Mouse (Mus musculus) liver, embryonic 11.5 days (tissue): ENCODE data around the gene Tnfrsf8. TPM values are rescaled to one million over a fixed set of nuclear protein-coding genes. Genes with fewer than 3 reads are reported as not detected.

Experiments
- ATAC-seq: fragments of 200-750 bp; cut with Nextera tagmentation; replicated peaks from 2 replicates; pipeline ENCODE4 v1.8.0; 2017; ENCODE audit warnings: moderate number of reproducible peaks, mild to moderate bottlenecking, moderate TSS enrichment, moderate library complexity; ENCODE audit not compliant: low FRiP score
- DNase-seq: peaks from one replicate; pipeline ENCODE4 v3.0.0-alpha.2; 2017; ENCODE audit warnings: low spot score
- H3K27ac ChIP-seq: fragments of 300-500 bp; sonication (generic); 2 replicates; pipeline ENCODE4 v1.5.1; 2014; ENCODE audit warnings: mild to moderate bottlenecking, low read depth, low read length, control low read depth
- H3K27me3 ChIP-seq: fragments of 300-500 bp; sonication (generic); replicated peaks from 2 replicates; pipeline ENCODE4 v1.6.1; 2014; ENCODE audit warnings: low read length, mixed read lengths; ENCODE audit not compliant: control insufficient read depth, insufficient read depth
- H3K36me3 ChIP-seq: fragments of 300-500 bp; sonication (generic); 2 replicates; pipeline ENCODE4 v1.6.1; 2014; ENCODE audit warnings: mild to moderate bottlenecking, low read length, moderate library complexity, mixed read lengths; ENCODE audit not compliant: control insufficient read depth, insufficient read depth
- H3K4me1 ChIP-seq: fragments of 300-500 bp; sonication (generic); replicated peaks from 2 replicates; pipeline ENCODE4 v1.6.1; 2014; ENCODE audit warnings: low read length, mixed read lengths; ENCODE audit not compliant: control insufficient read depth, insufficient read depth
- H3K4me2 ChIP-seq: fragments of 300-500 bp; sonication (generic); 2 replicates; pipeline ENCODE4 v1.6.1; 2014; ENCODE audit warnings: mild to moderate bottlenecking, control low read depth, moderate library complexity
- H3K4me3 ChIP-seq: fragments of 300-500 bp; sonication (generic); 2 replicates; pipeline ENCODE4 v1.5.1; 2014; ENCODE audit warnings: low read depth, low read length, control low read depth
- H3K9ac ChIP-seq: fragments of 300-500 bp; sonication (generic); 2 replicates; pipeline ENCODE4 v1.6.1; 2014; ENCODE audit warnings: low read depth, low read length, control low read depth
- H3K9me3 ChIP-seq: fragments of 300-500 bp; sonication (generic); 2 replicates; pipeline ENCODE4 v1.6.1; 2016; ENCODE audit warnings: low read length, inconsistent platforms, mixed read lengths; ENCODE audit not compliant: control insufficient read depth
- WGBS: fragments of 180-500 bp; shearing (Covaris S2); extraction: QIAGEN DNeasy Blood & Tissue Kit; methylation state at CpG from one replicate; pipeline ENCODE4 v1.1.7; 2014; 5-methylcytosine and 5-hydroxymethylcytosine counted together
- polyA plus RNA-seq: library from polyadenylated mRNA; unstranded; fragments of >200 nt; fragmentation: Nextera tagmentation; extraction: Ambion mirVana; gene quantifications from 2 replicates; pipeline ENCODE4 v1.2.1, GENCODE M21; 2014

The Tnfrsf8 gene
- polyA plus RNA-seq, 1 experiment from 2014 or later = not detected

- Histone ChIP-seq H3K27ac (no peak overlapping the region), H3K9ac (0 out of 2 replicates have a peak overlapping the region, but pooled peaks have one; percentile 25)
Observed at GRCm38 (mm10) chr4:145222064-145222463, 92.9 kb downstream of the Tnfrsf8 start.

GRCm38 (mm10) chr4:145221379-145221778 is 93.6 kb downstream of the Tnfrsf8 start:
- peaks cover 9% of the 10 kb centered on the region for H3K4me1 ChIP-seq
- H3K27me3 ChIP-seq = no peaks in the 10 kb centered on the region
- no peak overlapping the region for H3K27ac ChIP-seq
- peak; percentile 0; the same call in 1 of the 2 replicates for ATAC-seq
- no peaks in the 10 kb centered on the region for H3K9me3 ChIP-seq
- H3K4me3 ChIP-seq = no peak overlapping the region
- H3K4me2 ChIP-seq = no peak overlapping the region
- 58% methylated on average over 2 of the region's 2 CpGs for WGBS
- no peak overlapping the region for H3K9ac ChIP-seq
- no peak for DNase-seq
- H3K36me3 ChIP-seq = no peaks in the 10 kb centered on the region

More at GRCm38 (mm10) chr4:145222064-145222463, 92.9 kb downstream of the Tnfrsf8 start:
- H3K4me3 ChIP-seq = no peak overlapping the region
- peaks cover 9% of the 10 kb centered on the region for H3K4me1 ChIP-seq
- WGBS = 44% methylated on average over 8 of the region's 8 CpGs
- H3K36me3 ChIP-seq = no peaks in the 10 kb centered on the region
- ATAC-seq = peak; percentile 92
- no peaks in the 10 kb centered on the region for H3K27me3 ChIP-seq
- no peak overlapping the region for H3K4me2 ChIP-seq
- DNase-seq = no peak
- H3K9me3 ChIP-seq = no peaks in the 10 kb centered on the region

- Histone ChIP-seq H3K4me3 (no peak overlapping the region), H3K27ac (no peak overlapping the region; the same call in 1 of the 2 replicates)
Observed at GRCm38 (mm10) chr4:145220001-145220400, 95.0 kb downstream of the Tnfrsf8 start.

GRCm38 (mm10) chr4:145219240-145219985 is 95.6 kb downstream of the Tnfrsf8 start:
- Histone ChIP-seq H3K4me2 (no peak overlapping the region), H3K27me3 (no peaks in the 10 kb centered on the region), H3K4me3 (no peak overlapping the region), H3K36me3 (no peaks in the 10 kb centered on the region), H3K9me3 (no peaks in the 10 kb centered on the region), H3K27ac (no peak overlapping the region; the same call in 1 of the 2 replicates), H3K4me1 (peaks cover 9% of the 10 kb centered on the region), H3K9ac (no peak overlapping the region)
- ATAC-seq (no peak; the same call in 1 of the 2 replicates), DNase-seq (no peak)
- 51% methylated on average over 15 of the region's 15 CpGs for WGBS

More at GRCm38 (mm10) chr4:145220001-145220400, 95.0 kb downstream of the Tnfrsf8 start:
- Histone ChIP-seq H3K4me1 (peaks cover 9% of the 10 kb centered on the region), H3K9ac (no peak overlapping the region), H3K4me2 (no peak overlapping the region), H3K36me3 (no peaks in the 10 kb centered on the region), H3K9me3 (no peaks in the 10 kb centered on the region), H3K27me3 (no peaks in the 10 kb centered on the region)
- no peak for DNase-seq
- ATAC-seq = no peak
- WGBS = 70% methylated on average over 1 of the region's 1 CpGs

GRCm38 (mm10) chr4:145217837-145218236 is 97.1 kb downstream of the Tnfrsf8 start:
- DNase-seq (no peak), ATAC-seq (no peak)
- Histone ChIP-seq H3K9me3 (no peaks in the 10 kb centered on the region), H3K4me1 (peaks cover 9% of the 10 kb centered on the region), H3K27ac (no peak overlapping the region), H3K9ac (no peak overlapping the region), H3K36me3 (no peaks in the 10 kb centered on the region), H3K4me2 (no peak overlapping the region), H3K4me3 (no peak overlapping the region), H3K27me3 (no peaks in the 10 kb centered on the region)
- 77% methylated on average over 5 of the region's 5 CpGs for WGBS

Other genes with a start within 250 kb of the Tnfrsf8 start
- 7.4 and 11.7 TPM in 2 replicates for gene Vps13d, start 120.2 kb downstream of the Tnfrsf8 start, polyA plus RNA-seq
- gene Tnfrsf1b, start 68.3 kb downstream of the Tnfrsf8 start, polyA plus RNA-seq = 5.7 and 6.5 TPM in 2 replicates
- 0.12 and 0.23 TPM in 2 replicates for gene Zfp990, start 195.6 kb upstream of the Tnfrsf8 start, polyA plus RNA-seq